Mouse (Mus musculus) kidney, postnatal 25 days (tissue): ENCODE measurements at regions not wholly inside any gene's neighbourhood (a gene's known extent, or its start where the extent isn't known, plus 50 kb on each side); places are given as distances from the start of the nearest gene placed in this dataset.

ENCODE experiments used
- DNase-seq, 2 experiments: peaks; one replicate each; pipeline ENCODE4 v3.0.0; 2021; ENCODE audit warnings: mixed read lengths in 2 of 2

- no peak for DNase-seq
Measured at GRCm38 (mm10) chr2:168337611-168338010, 56.1 kb upstream of the Kcng1 start.

- DNase-seq, result no peak
Measured at GRCm38 (mm10) chr2:168335739-168336385, 54.3 kb upstream of the Kcng1 start.

GRCm38 (mm10) chr2:168334241-168334588 is 52.7 kb upstream of the Kcng1 start:
- no peak for DNase-seq

GRCm38 (mm10) chr2:168333552-168334240 is 52.2 kb upstream of the Kcng1 start:
- no peak for DNase-seq

GRCm38 (mm10) chr2:168332972-168333371 is 51.4 kb upstream of the Kcng1 start:
- DNase-seq, result peak in 1 of 2 experiments; percentile 6
